Mouse (Mus musculus): ENCODE measurements around the gene Slc16a14. TPM values are rescaled to one million over a fixed set of nuclear protein-coding genes. Genes with fewer than 3 reads are reported as not detected.

Gene Slc16a14
- polyA plus RNA-seq, 1 experiment from 2014 or later, result 0.05 TPM

DNA sequence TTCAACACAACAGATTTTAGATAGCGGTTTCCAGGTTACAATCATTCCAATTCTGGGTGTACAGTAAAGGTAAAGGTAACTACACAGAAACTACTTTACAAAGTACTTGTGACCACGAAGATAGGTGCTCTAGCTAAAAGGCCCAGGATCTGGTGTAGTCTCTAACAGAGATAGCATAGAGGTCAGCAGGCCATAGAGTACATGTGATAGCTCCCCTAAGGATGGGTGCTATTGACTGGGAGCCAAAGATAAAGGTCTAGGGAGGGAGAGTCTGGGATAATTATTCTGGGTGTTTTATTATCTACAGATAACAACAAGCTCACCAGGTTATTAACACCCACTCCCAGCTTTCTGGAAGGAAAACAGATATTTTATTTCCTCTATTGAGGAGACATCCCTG, 11.5 kb downstream of the Slc16a14 start:
- WGBS (ENCODE audit: insufficient replicate concordance), result 67% methylated on average over 2 of the region's 2 CpGs
- H3K4me2 ChIP-seq (ENCODE audit: low read depth, low read length), result no peak overlapping the region
- H3K9me3 ChIP-seq (ENCODE audit: low read length), result no peaks in the 10 kb centered on the region
- H3K9ac ChIP-seq (replicated peaks), result no peak overlapping the region
- DNase-seq, result no peak
- no peaks in the 10 kb centered on the region for H3K27me3 ChIP-seq (ENCODE audit: insufficient read depth, low read length)
- no peak for ATAC-seq
- no peak overlapping the region for H3K4me3 ChIP-seq (ENCODE audit: low read depth, low read length)
- no peak for TF ChIP-seq EP300 (IDR thresholded peaks at IDR 0.05; ENCODE audit: low read depth)
- no peak for TF ChIP-seq CTCF (IDR thresholded peaks at IDR 0.05; ENCODE audit: low read depth)
- no peaks in the 10 kb centered on the region for H3K4me1 ChIP-seq (ENCODE audit: insufficient read depth)
- no peak overlapping the region for H3K27ac ChIP-seq (ENCODE audit: low read depth)
- H3K36me3 ChIP-seq (replicated peaks; ENCODE audit: insufficient read depth, low read length), result no peaks in the 10 kb centered on the region

DNA sequence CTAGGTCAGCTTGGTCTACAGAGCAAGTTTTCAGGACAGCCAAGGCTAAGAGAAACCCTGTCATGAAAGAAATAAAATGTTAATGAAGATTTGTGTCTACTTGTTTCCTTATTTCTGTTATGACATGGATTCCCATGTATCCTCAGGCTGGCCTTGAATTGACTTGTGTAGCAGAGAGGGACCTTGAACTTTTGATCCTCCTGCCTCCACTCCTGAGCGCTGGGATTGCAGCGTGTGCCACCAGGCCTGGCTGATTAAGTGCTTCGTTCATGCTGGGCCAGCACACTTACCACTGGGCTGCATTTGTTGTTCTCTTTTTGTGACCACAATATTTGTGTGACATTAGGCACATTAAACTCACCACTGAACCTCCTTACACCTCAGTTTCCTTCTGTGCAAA, 16.1 kb downstream of the Slc16a14 start:
- ATAC-seq, result no peak
- WGBS (ENCODE audit: insufficient replicate concordance), result 73% methylated on average over 3 of the region's 3 CpGs
- H3K27me3 ChIP-seq (ENCODE audit: insufficient read depth, low read length), result no peaks in the 10 kb centered on the region
- H3K9ac ChIP-seq (replicated peaks), result no peak overlapping the region
- H3K9me3 ChIP-seq (ENCODE audit: low read length), result no peaks in the 10 kb centered on the region
- H3K36me3 ChIP-seq (replicated peaks; ENCODE audit: insufficient read depth, low read length), result no peaks in the 10 kb centered on the region
- no peak overlapping the region for H3K27ac ChIP-seq (ENCODE audit: low read depth)
- DNase-seq, result no peak
- H3K4me2 ChIP-seq (ENCODE audit: low read depth, low read length), result no peak overlapping the region
- H3K4me3 ChIP-seq (ENCODE audit: low read depth, low read length), result no peak overlapping the region
- H3K4me1 ChIP-seq (ENCODE audit: insufficient read depth), result no peaks in the 10 kb centered on the region
- no peak for TF ChIP-seq EP300 (IDR thresholded peaks at IDR 0.05; ENCODE audit: low read depth)
- no peak for TF ChIP-seq CTCF (IDR thresholded peaks at IDR 0.05; ENCODE audit: low read depth)

GRCm38 (mm10) chr1:84915010-84915409, 19.9 kb downstream of the Slc16a14 start:
- Histone ChIP-seq H3K4me2 (ENCODE audit: low read depth, low read length) (no peak overlapping the region), H3K27me3 (ENCODE audit: insufficient read depth, low read length) (no peaks in the 10 kb centered on the region), H3K4me3 (ENCODE audit: low read depth, low read length) (no peak overlapping the region), H3K9me3 (ENCODE audit: low read length) (no peaks in the 10 kb centered on the region), H3K9ac (replicated peaks) (no peak overlapping the region), H3K27ac (ENCODE audit: low read depth) (no peak overlapping the region), H3K36me3 (replicated peaks; ENCODE audit: insufficient read depth, low read length) (no peaks in the 10 kb centered on the region), H3K4me1 (ENCODE audit: insufficient read depth) (no peaks in the 10 kb centered on the region)
- TF ChIP-seq EP300 (IDR thresholded peaks at IDR 0.05; ENCODE audit: low read depth), result no peak
- no peak for TF ChIP-seq CTCF (IDR thresholded peaks at IDR 0.05; ENCODE audit: low read depth)
- DNase-seq, result no peak
- 41% methylated on average over 4 of the region's 4 CpGs for WGBS (ENCODE audit: insufficient replicate concordance)
- no peak; the same call in 1 of the 2 replicates for ATAC-seq

DNA sequence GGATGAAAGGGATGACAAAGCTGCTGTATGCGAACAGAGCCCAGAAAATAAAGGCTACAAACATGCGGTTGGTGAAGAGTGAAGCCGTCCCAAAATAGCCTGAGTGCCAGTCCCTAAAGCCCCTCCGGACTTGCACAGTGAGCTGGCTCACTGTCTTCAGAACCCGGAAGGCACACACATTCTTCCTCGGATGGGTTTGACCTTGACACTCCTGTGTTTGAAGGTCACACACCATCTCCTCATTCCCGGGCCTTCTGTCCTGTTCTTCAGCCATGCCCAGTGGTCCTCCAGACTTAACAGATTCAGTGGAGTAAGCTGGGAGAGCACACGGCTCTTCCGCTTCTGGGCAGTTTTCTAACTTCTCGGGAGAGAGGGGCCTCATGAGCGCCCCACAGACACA, 22.4 kb downstream of the Slc16a14 start:
- TF ChIP-seq CTCF (IDR thresholded peaks at IDR 0.05; ENCODE audit: low read depth) (no peak), EP300 (IDR thresholded peaks at IDR 0.05; ENCODE audit: low read depth) (no peak)
- Histone ChIP-seq H3K27me3 (ENCODE audit: insufficient read depth, low read length) (no peaks in the 10 kb centered on the region), H3K36me3 (replicated peaks; ENCODE audit: insufficient read depth, low read length) (no peaks in the 10 kb centered on the region), H3K27ac (ENCODE audit: low read depth) (no peak overlapping the region), H3K4me3 (ENCODE audit: low read depth, low read length) (no peak overlapping the region), H3K9me3 (ENCODE audit: low read length) (no peaks in the 10 kb centered on the region), H3K4me1 (ENCODE audit: insufficient read depth) (no peaks in the 10 kb centered on the region), H3K4me2 (ENCODE audit: low read depth, low read length) (no peak overlapping the region), H3K9ac (replicated peaks) (no peak overlapping the region)
- ATAC-seq (no peak), DNase-seq (no peak)
- WGBS (ENCODE audit: insufficient replicate concordance), result 84% methylated on average over 11 of the region's 11 CpGs

GRCm38 (mm10) chr1:84910177-84910804, 24.6 kb downstream of the Slc16a14 start:
- Histone ChIP-seq H3K9ac (replicated peaks) (no peak overlapping the region), H3K27me3 (ENCODE audit: insufficient read depth, low read length) (no peaks in the 10 kb centered on the region), H3K4me3 (ENCODE audit: low read depth, low read length) (no peak overlapping the region), H3K27ac (ENCODE audit: low read depth) (no peak overlapping the region), H3K9me3 (ENCODE audit: low read length) (no peaks in the 10 kb centered on the region), H3K36me3 (replicated peaks; ENCODE audit: insufficient read depth, low read length) (no peaks in the 10 kb centered on the region), H3K4me2 (ENCODE audit: low read depth, low read length) (no peak overlapping the region), H3K4me1 (ENCODE audit: insufficient read depth) (no peaks in the 10 kb centered on the region)
- no peak for DNase-seq
- WGBS (ENCODE audit: insufficient replicate concordance), result 74% methylated on average over 8 of the region's 8 CpGs
- no peak for TF ChIP-seq CTCF (IDR thresholded peaks at IDR 0.05; ENCODE audit: low read depth)
- no peak for ATAC-seq

GRCm38 (mm10) chr1:84904467-84904866, 30.5 kb downstream of the Slc16a14 start:
- ATAC-seq (no peak), DNase-seq (no peak)
- Histone ChIP-seq H3K4me3 (ENCODE audit: low read depth, low read length) (no peak overlapping the region), H3K9me3 (ENCODE audit: low read length) (no peaks in the 10 kb centered on the region), H3K36me3 (replicated peaks; ENCODE audit: insufficient read depth, low read length) (no peaks in the 10 kb centered on the region), H3K4me2 (ENCODE audit: low read depth, low read length) (no peak overlapping the region), H3K27ac (ENCODE audit: low read depth) (no peak overlapping the region), H3K4me1 (ENCODE audit: insufficient read depth) (no peaks in the 10 kb centered on the region), H3K9ac (replicated peaks) (no peak overlapping the region), H3K27me3 (ENCODE audit: insufficient read depth, low read length) (no peaks in the 10 kb centered on the region)
- 80% methylated on average over 2 of the region's 2 CpGs for WGBS (ENCODE audit: insufficient replicate concordance)
- TF ChIP-seq CTCF (IDR thresholded peaks at IDR 0.05; ENCODE audit: low read depth) (no peak), EP300 (IDR thresholded peaks at IDR 0.05; ENCODE audit: low read depth) (no peak)

- H3K4me1 ChIP-seq (ENCODE audit: insufficient read depth), result no peaks in the 10 kb centered on the region
- H3K27ac ChIP-seq (ENCODE audit: low read depth), result no peak overlapping the region
- no peak overlapping the region for H3K9ac ChIP-seq (replicated peaks)
- TF ChIP-seq EP300 (IDR thresholded peaks at IDR 0.05; ENCODE audit: low read depth) (no peak), CTCF (IDR thresholded peaks at IDR 0.05; ENCODE audit: low read depth) (no peak)
- H3K4me3 ChIP-seq (ENCODE audit: low read depth, low read length), result no peak overlapping the region
- H3K27me3 ChIP-seq (ENCODE audit: insufficient read depth, low read length), result no peaks in the 10 kb centered on the region
- WGBS (ENCODE audit: insufficient replicate concordance), result 84% methylated on average over 6 of the region's 6 CpGs
- no peak overlapping the region for H3K4me2 ChIP-seq (ENCODE audit: low read depth, low read length)
- no peaks in the 10 kb centered on the region for H3K36me3 ChIP-seq (replicated peaks; ENCODE audit: insufficient read depth, low read length)
- ATAC-seq (no peak), DNase-seq (no peak)
- H3K9me3 ChIP-seq (ENCODE audit: low read length), result no peaks in the 10 kb centered on the region
These were observed 35.8 kb downstream of the Slc16a14 start for GRCm38 (mm10) chr1:84899156-84899555.
